9 mouse cellular contexts compared by ENCODE assay signal in the genomic region with DNA sequence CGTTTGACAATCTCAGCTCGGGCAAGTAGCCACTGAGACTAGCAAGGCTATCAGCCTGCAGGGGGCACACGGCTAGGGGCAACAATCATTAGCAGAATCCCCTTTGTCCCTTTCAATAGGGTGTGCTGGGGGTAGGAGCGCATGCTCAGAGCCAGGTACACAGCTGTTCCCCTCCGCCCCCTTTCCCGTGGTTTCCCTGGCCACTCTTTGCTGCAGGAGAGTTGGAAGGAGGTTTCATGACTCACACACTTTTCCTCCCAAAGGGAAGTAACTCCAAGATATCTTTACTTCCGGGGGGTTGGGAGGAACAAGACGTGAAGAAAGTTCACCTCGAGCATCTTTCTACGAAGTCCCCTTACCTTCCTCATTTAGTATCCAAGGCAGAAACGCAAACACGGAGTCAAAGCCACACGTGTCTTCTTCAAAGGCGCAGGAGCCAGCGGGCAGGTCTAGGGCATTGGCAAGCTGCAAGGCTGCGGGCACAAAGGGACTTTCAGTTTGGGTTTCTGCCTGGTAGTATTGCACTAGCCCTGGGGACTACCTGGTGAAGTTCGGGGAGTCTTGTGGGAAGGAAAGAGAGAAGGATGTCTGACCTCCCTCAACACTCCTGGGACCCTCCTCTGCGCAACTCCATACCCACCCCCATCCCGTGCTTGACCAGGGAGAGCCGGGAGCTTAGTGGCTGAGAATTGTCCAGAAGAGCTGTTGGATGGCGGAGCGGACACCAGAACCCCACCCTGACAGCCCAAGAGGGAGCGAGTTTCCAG. TPM values are rescaled to one million over a fixed set of nuclear protein-coding genes. Genes with fewer than 3 reads are reported as not detected.
DNase-seq lines count a peak whose midpoint lies in the region; ATAC-seq and TF ChIP-seq lines count a peak whose summit lies in the region.
"Had no signal": no experiment of that assay in that cellular context is flagged by ENCODE, and none has a peak within 500 bp of the region (broad histone marks: within the 10 kb centered on the region; RNA-seq: fewer than 3 reads in every experiment).

No protein-coding gene starts in this region.

- peak overlapping the region; percentile 97 for H3K4me2 ChIP-seq in intestine, embryonic 15.5 days (replicated peaks)
- H3K4me2 ChIP-seq in neural tube, embryonic 13.5 days = peak overlapping the region; percentile 93

- TF ChIP-seq CTCF in testis, adult 2 months (IDR thresholded peaks at IDR 0.05; ENCODE audit: control insufficient read depth, insufficient read depth, insufficient replicate concordance, low read depth, low read length) = no peak
- TF ChIP-seq CTCF in lung, adult 2 months (IDR thresholded peaks at IDR 0.05; ENCODE audit: insufficient read depth, low read length) = no peak

- no peaks in the 10 kb centered on the region for H3K9me3 ChIP-seq in intestine, embryonic 15.5 days
- no peaks in the 10 kb centered on the region for H3K9me3 ChIP-seq in neural tube, embryonic 13.5 days

- DNase-seq in testis, postnatal 14 days (ENCODE audit: low spot score) = no peak
- peak; percentile 54 to 62 for DNase-seq in cerebellum, postnatal 10 days
- DNase-seq in gastrocnemius, postnatal 10 days = peak; percentile 24
- DNase-seq in lung, adult 2 months = peak; percentile 16
- no peak for DNase-seq in c-Kit-positive CD71-positive TER-119-positive erythroid progenitor cells, embryonic 14.5 days (ENCODE audit: low spot score)

- H3K27ac ChIP-seq in testis, adult 2 months (ENCODE audit: control insufficient read depth, insufficient read depth, low read depth, low read length) = no peak overlapping the region
- H3K27ac ChIP-seq in intestine, embryonic 15.5 days = no peak overlapping the region
- no peak overlapping the region for H3K27ac ChIP-seq in neural tube, embryonic 13.5 days (replicated peaks)

- 2% methylated on average over 23 of the region's 23 CpGs for WGBS in intestine, embryonic 15.5 days
- WGBS in lung, adult 2 months = 2% methylated on average over 23 of the region's 23 CpGs
- WGBS in neural tube, embryonic 13.5 days = 2% methylated on average over 23 of the region's 23 CpGs

- H3K27me3 ChIP-seq in testis, adult 2 months (ENCODE audit: control insufficient read depth, insufficient read depth, low read length) = no peaks in the 10 kb centered on the region
- no peaks in the 10 kb centered on the region for H3K27me3 ChIP-seq in intestine, embryonic 15.5 days (replicated peaks)
- H3K27me3 ChIP-seq in neural tube, embryonic 13.5 days = peaks cover 39% of the 10 kb centered on the region

- peak; percentile 55 for ATAC-seq in intestine, embryonic 15.5 days
- ATAC-seq in neural tube, embryonic 13.5 days (ENCODE audit: low read depth) = peak; percentile 48

- H3K4me3 ChIP-seq in testis, adult 2 months (ENCODE audit: control insufficient read depth, low read depth, low read length) = peak overlapping the region; percentile 64
- H3K4me3 ChIP-seq in intestine, embryonic 15.5 days (replicated peaks) = peak overlapping the region; percentile 42
- H3K4me3 ChIP-seq in lung, adult 2 months (replicated peaks; ENCODE audit: extremely low read depth, low read depth, low read length) = peak overlapping the region; percentile 63
- H3K4me3 ChIP-seq in neural tube, embryonic 13.5 days = peak overlapping the region; percentile 40

- H3K4me1 ChIP-seq in testis, adult 2 months (ENCODE audit: control insufficient read depth, insufficient read depth, low read length) = peaks cover 10% of the 10 kb centered on the region
- peaks cover 4% of the 10 kb centered on the region for H3K4me1 ChIP-seq in intestine, embryonic 15.5 days (replicated peaks)
- no peaks in the 10 kb centered on the region for H3K4me1 ChIP-seq in lung, adult 2 months (ENCODE audit: control insufficient read depth, insufficient read depth, low read length)
- peaks cover 17% of the 10 kb centered on the region for H3K4me1 ChIP-seq in neural tube, embryonic 13.5 days (replicated peaks)

- H3K36me3 ChIP-seq in testis, adult 2 months (ENCODE audit: control insufficient read depth, insufficient read depth, low read length) = no peaks in the 10 kb centered on the region
- no peaks in the 10 kb centered on the region for H3K36me3 ChIP-seq in intestine, embryonic 15.5 days
- no peaks in the 10 kb centered on the region for H3K36me3 ChIP-seq in neural tube, embryonic 13.5 days

- H3K9ac ChIP-seq in intestine, embryonic 15.5 days = peak overlapping the region; percentile 49
- peak overlapping the region; percentile 64 for H3K9ac ChIP-seq in neural tube, embryonic 13.5 days

- TF ChIP-seq POLR2A in testis, adult 2 months (IDR thresholded peaks at IDR 0.05; ENCODE audit: control insufficient read depth, low read depth, low read length) = no peak; the same call in 1 of the 2 replicates
- TF ChIP-seq POLR2A in lung, adult 2 months (IDR thresholded peaks at IDR 0.05; ENCODE audit: borderline replicate concordance, extremely low read depth, low read depth, low read length) = no peak

RNA-seq across cellular contexts. Expression of a gene that starts 0.8 kb away (rescaled TPM):
- polyA plus RNA-seq in testis, adult 2 months (2012; rRNA removed) = 0.47 and 0.64 TPM in 2 replicates
- total RNA-seq in gastrocnemius, postnatal 10 days (2021) = 1 to 10 TPM; 2.3 to 5.3 TPM
- 2.2 and 2.4 TPM in 2 replicates for polyA plus RNA-seq in intestine, embryonic 15.5 days (2015; fragmentation: Nextera tagmentation; extraction: Ambion mirVana)
- 68.2 and 75.8 TPM in 2 replicates for polyA plus RNA-seq in lung, adult 2 months (2012; rRNA removed)
- polyA plus RNA-seq in neural tube, embryonic 13.5 days (2015; fragmentation: Nextera tagmentation; extraction: Ambion mirVana) = 1.2 and 2.4 TPM in 2 replicates
- total RNA-seq: neutrophil, adult 5-6 weeks had no signal

Comparison
In these comparisons a context has a peak if more than half of its experiments do, and no peak if none do; other contexts are left out.
1. DNase-seq: peak in cerebellum, postnatal 10 days (2 of 2), gastrocnemius, postnatal 10 days (single experiment) and lung, adult 2 months (single experiment); none in testis, postnatal 14 days (single experiment) and c-Kit-positive CD71-positive TER-119-positive erythroid progenitor cells, embryonic 14.5 days (single experiment).
2. RNA of a gene that starts 0.8 kb away (polyA plus RNA-seq): 68.2 to 75.8 TPM in lung, adult 2 months; 2.2 to 2.4 TPM in intestine, embryonic 15.5 days, 1.2 to 2.4 TPM in neural tube, embryonic 13.5 days and 0.47 to 0.64 TPM in testis, adult 2 months; every median in the first group is over 10 times any median in the second.
3. Peak in every context shown above with its lines, with median percentiles within 50 percentile points of each other: H3K4me3 ChIP-seq.